Mouse (Mus musculus) forebrain, embryonic 10.5 days (tissue): ENCODE measurements around the gene Sox5. TPM values are rescaled to one million over a fixed set of nuclear protein-coding genes. Genes with fewer than 3 reads are reported as not detected.
A peak's percentile ranks its signal among the peaks of the same experiment; 100 is the strongest.
"Not testable (repeated sequence)": the region's sequence is repeated elsewhere in the genome, so short reads cannot be mapped to it uniquely, and the experiment has no call there.

Experiments used
- DNase-seq: peaks from one replicate; pipeline ENCODE4 v3.0.0-alpha.2; 2017; ENCODE audit warnings: low spot score; ENCODE audit errors: extremely low spot score
- H3K27ac ChIP-seq: fragments of 300-500 bp; sonication (generic); 2 replicates; pipeline ENCODE4 v1.5.1; 2016; ENCODE audit warnings: mild to moderate bottlenecking
- H3K27me3 ChIP-seq: fragments of 300-500 bp; sonication (generic); 2 replicates; pipeline ENCODE4 v1.6.1; 2016; ENCODE audit warnings: mild to moderate bottlenecking; ENCODE audit not compliant: poor library complexity, severe bottlenecking
- H3K36me3 ChIP-seq: fragments of 300-500 bp; sonication (generic); replicated peaks from 2 replicates; pipeline ENCODE4 v1.6.1; 2016; ENCODE audit warnings: mild to moderate bottlenecking, moderate library complexity
- H3K4me1 ChIP-seq: fragments of 300-500 bp; sonication (generic); 2 replicates; pipeline ENCODE4 v1.6.1; 2016
- H3K4me3 ChIP-seq: fragments of 300-500 bp; sonication (generic); 2 replicates; pipeline ENCODE4 v1.5.1; 2016; ENCODE audit warnings: mild to moderate bottlenecking, moderate library complexity
- H3K9me3 ChIP-seq: fragments of 300-500 bp; sonication (generic); 2 replicates; pipeline ENCODE4 v1.6.1; 2016; ENCODE audit warnings: mild to moderate bottlenecking, moderate library complexity
- WGBS: fragments of 180-500 bp; shearing (Covaris S2); methylation state at CpG from one replicate; pipeline ENCODE4 v1.1.7; 2016; 5-methylcytosine and 5-hydroxymethylcytosine counted together
- polyA plus RNA-seq: library from polyadenylated mRNA; unstranded; fragments of >200 nt; fragmentation: Nextera tagmentation; extraction: Ambion mirVana; gene quantifications from 2 replicates; pipeline ENCODE4 v1.2.1, GENCODE M21; 2016

Gene Sox5
- polyA plus RNA-seq, 1 experiment from 2014 or later, result 66.2 TPM

DNA sequence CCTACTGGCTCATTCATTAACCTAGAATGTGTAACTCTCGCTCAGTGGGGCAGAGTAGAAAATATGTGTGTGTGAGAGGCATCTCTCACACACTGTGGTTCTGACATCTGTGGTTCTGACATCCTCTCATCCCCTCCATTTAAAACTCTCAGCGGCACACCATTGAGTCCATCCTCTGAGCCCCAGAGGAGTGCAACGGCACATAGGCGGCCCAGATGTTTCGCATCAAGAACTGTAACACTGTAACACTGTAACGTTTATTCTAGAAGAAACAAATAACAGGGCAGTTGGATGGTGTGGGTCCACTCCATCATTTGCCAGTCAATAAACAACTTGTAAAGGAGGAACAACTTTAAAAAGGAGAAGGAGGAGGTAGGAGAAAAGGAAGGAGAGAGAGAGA, 479.0 kb downstream of the Sox5 start:
- no peaks in the 10 kb centered on the region for H3K36me3 ChIP-seq
- no peaks in the 10 kb centered on the region for H3K27me3 ChIP-seq
- no peak overlapping the region for H3K27ac ChIP-seq
- peaks cover 4% of the 10 kb centered on the region; the same call in 1 of the 2 replicates for H3K9me3 ChIP-seq
- peaks cover 27% of the 10 kb centered on the region for H3K4me1 ChIP-seq
- WGBS, result 89% methylated on average over 6 of the region's 6 CpGs
- H3K4me3 ChIP-seq, result no peak overlapping the region
- no peak for DNase-seq

DNA sequence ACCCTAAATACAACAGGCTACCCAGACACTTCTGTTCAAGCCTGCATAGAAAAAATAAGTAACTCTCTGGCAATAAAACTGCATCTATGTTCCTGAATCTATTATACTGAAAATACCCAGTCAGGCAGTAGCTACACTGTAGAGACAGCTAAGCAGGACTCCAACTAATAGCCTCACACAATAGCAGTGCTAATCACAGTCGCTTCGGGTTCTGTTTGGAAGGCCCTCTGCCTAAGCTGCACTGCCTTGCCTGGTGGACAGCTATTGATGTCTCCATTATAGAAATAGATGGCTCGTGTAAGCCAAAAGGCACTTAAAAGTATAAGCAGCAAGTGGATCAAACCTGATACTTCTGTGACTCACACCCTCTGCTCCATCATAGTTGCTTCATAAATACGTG, 480.7 kb downstream of the Sox5 start:
- 51% methylated on average over 4 of the region's 4 CpGs for WGBS
- Histone ChIP-seq H3K4me1 (peaks cover 20% of the 10 kb centered on the region), H3K27me3 (no peaks in the 10 kb centered on the region), H3K9me3 (peaks cover 5% of the 10 kb centered on the region; the same call in 1 of the 2 replicates), H3K4me3 (no peak overlapping the region), H3K27ac (no peak overlapping the region), H3K36me3 (no peaks in the 10 kb centered on the region)
- DNase-seq, result no peak

- Histone ChIP-seq H3K9me3 (peaks cover 15% of the 10 kb centered on the region; the same call in 1 of the 2 replicates), H3K4me3 (no peak overlapping the region), H3K27ac (no peak overlapping the region), H3K4me1 (peaks cover 20% of the 10 kb centered on the region), H3K36me3 (no peaks in the 10 kb centered on the region), H3K27me3 (no peaks in the 10 kb centered on the region)
- WGBS, result 83% methylated on average over 7 of the region's 7 CpGs
- no peak for DNase-seq
Observed at GRCm38 (mm10) chr6:144299503-144299858, 482.3 kb downstream of the Sox5 start.

DNA sequence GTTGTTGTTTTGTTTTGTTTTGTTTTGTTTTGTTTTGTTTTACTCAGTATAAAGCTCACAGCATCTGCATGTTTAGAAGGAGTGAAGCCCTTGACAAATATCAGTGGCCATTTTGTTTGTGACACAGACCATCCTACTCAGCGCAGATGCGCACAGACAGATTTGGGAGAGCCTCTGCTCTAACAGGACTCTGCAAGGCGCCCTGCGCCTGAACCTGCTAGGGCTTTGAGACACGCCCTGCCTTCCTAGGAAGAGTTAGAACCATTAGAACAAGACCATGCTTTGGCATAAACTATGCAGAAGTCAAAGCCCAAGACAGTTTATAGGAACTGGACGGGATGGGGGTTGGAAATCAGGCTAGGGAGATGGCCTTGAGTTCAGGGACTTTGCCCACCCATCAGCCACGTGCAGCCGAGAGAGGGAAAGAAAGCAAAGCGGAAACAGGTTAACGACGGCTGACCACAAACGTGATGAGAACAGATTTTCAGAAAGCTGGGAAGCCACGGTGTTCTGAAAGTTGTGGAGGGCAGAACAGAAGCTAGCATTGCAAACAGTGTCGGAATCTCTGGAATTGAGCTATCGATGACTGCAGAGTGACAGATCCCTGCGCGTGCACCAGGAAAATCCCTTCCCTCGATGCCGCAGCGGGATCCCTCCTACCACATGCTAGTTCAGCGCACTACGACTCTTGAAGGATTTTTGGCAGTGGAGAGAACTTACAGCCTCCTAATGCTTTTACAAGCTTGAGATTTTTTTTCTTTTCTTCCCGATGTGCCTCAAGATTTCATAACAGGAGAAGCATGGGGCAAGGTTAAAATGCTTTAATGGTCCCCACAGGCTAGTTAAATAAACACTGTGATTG, 482.9 kb downstream of the Sox5 start:
- WGBS, result 90% methylated on average over 23 of the region's 23 CpGs
- peaks cover 15% of the 10 kb centered on the region; the same call in 1 of the 2 replicates for H3K9me3 ChIP-seq
- DNase-seq, result no peak
- H3K27me3 ChIP-seq, result no peaks in the 10 kb centered on the region
- H3K27ac ChIP-seq, result no peak overlapping the region
- H3K4me1 ChIP-seq, result peaks cover 20% of the 10 kb centered on the region
- no peaks in the 10 kb centered on the region for H3K36me3 ChIP-seq
- no peak overlapping the region for H3K4me3 ChIP-seq

- H3K36me3 ChIP-seq, result no peaks in the 10 kb centered on the region
- H3K27me3 ChIP-seq, result no peaks in the 10 kb centered on the region
- 94% methylated on average over 5 of the region's 5 CpGs for WGBS
- no peak overlapping the region for H3K4me3 ChIP-seq
- H3K27ac ChIP-seq, result no peak overlapping the region
- peaks cover 15% of the 10 kb centered on the region; the same call in 1 of the 2 replicates for H3K9me3 ChIP-seq
- H3K4me1 ChIP-seq, result peaks cover 20% of the 10 kb centered on the region
- DNase-seq, result no peak
Observed at GRCm38 (mm10) chr6:144297846-144298245, 483.9 kb downstream of the Sox5 start.

- Histone ChIP-seq H3K4me3 (no peak overlapping the region), H3K4me1 (peaks cover 20% of the 10 kb centered on the region), H3K27me3 (no peaks in the 10 kb centered on the region), H3K36me3 (no peaks in the 10 kb centered on the region), H3K9me3 (peaks cover 11% of the 10 kb centered on the region; the same call in 1 of the 2 replicates), H3K27ac (no peak overlapping the region)
- no peak for DNase-seq
- WGBS, result 96% methylated on average over 1 of the region's 1 CpGs
Observed at GRCm38 (mm10) chr6:144297131-144297530, 484.6 kb downstream of the Sox5 start.

DNA sequence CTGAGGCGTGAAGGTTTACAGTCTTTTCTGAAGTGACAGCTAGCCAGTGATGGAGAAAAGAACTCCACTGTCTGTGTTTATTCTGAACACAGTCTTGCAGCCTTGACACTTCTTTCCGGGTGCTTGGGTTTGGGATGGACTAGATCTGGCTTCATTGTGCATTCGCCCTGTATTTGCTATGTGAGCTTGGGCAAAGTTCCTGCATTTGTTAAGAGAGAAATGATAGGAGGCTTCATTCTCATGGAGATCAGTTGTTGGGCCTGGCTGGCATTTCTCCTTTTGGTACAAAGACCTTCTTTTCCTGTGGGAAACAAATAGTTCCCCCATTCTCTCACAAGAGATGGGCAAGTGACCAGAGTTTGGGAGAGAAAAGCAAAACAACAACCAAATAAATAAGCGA, 490.3 kb downstream of the Sox5 start:
- Histone ChIP-seq H3K4me1 (no peaks in the 10 kb centered on the region), H3K36me3 (no peaks in the 10 kb centered on the region), H3K27ac (no peak overlapping the region), H3K9me3 (peaks cover 11% of the 10 kb centered on the region; the same call in 1 of the 2 replicates), H3K27me3 (no peaks in the 10 kb centered on the region), H3K4me3 (no peak overlapping the region)
- DNase-seq, result no peak
- 92% methylated on average over 4 of the region's 4 CpGs for WGBS

GRCm38 (mm10) chr6:144286122-144286521, 495.7 kb downstream of the Sox5 start:
- 90% methylated on average over 4 of the region's 4 CpGs for WGBS
- Histone ChIP-seq H3K27me3 (no peaks in the 10 kb centered on the region), H3K9me3 (peaks cover 12% of the 10 kb centered on the region; the same call in 1 of the 2 replicates), H3K27ac (no peak overlapping the region), H3K36me3 (no peaks in the 10 kb centered on the region), H3K4me3 (no peak overlapping the region), H3K4me1 (0 out of 2 replicates have a peak, but pooled peaks cover 6% of the 10 kb centered on the region)
- DNase-seq, result no peak

DNA sequence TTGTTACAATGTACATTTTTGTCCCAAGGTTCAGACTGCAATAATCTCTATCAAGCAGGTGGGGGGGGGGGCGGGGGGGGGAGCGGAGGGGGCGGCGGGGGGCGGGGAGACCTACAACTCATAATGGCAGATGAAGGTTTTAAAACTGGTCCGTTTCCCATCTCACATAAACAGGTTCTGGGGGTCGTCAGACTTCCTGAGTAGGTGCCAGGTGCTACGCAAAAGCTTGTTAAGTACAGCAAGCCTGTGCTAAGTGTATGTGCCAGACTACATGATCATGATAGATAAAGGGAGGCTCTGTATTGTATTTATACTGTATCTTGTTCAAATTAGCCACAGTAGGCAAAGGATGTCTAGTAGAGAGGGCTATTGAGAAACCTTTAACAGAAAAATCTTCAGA, 498.6 kb downstream of the Sox5 start:
- WGBS, result 64% methylated on average over 8 of the region's 8 CpGs
- Histone ChIP-seq H3K27me3 (no peaks in the 10 kb centered on the region), H3K27ac (no peak overlapping the region), H3K4me1 (0 out of 2 replicates have a peak, but pooled peaks cover 6% of the 10 kb centered on the region), H3K4me3 (no peak overlapping the region), H3K9me3 (peaks cover 12% of the 10 kb centered on the region; the same call in 1 of the 2 replicates), H3K36me3 (no peaks in the 10 kb centered on the region)
- no peak for DNase-seq

GRCm38 (mm10) chr6:144282756-144283155, 499.0 kb downstream of the Sox5 start:
- Histone ChIP-seq H3K4me3 (no peak overlapping the region), H3K36me3 (no peaks in the 10 kb centered on the region), H3K9me3 (peaks cover 12% of the 10 kb centered on the region; the same call in 1 of the 2 replicates), H3K27me3 (no peaks in the 10 kb centered on the region), H3K4me1 (0 out of 2 replicates have a peak, but pooled peaks cover 6% of the 10 kb centered on the region), H3K27ac (no peak overlapping the region)
- 87% methylated on average over 12 of the region's 12 CpGs for WGBS
- DNase-seq, result no peak

DNA sequence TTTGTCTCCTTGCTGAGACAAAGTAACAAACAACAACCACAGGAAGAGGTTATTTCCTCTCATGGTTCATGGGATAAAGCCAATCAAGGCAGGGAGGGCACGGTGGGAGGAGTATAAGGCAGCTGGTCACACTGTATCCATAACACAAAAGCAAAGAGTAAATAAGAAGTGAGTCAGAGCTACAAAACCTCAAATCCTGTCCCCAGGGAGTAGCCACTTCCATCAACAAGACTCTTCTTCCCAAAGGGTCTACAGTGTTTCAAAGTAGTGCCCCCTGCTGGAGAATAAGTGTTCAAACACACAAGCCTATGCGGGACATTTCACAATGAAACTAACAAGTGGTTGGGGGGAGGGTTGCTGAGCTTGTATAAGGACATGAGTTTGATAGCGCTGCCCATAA, 500.1 kb downstream of the Sox5 start:
- WGBS, result 94% methylated on average over 3 of the region's 3 CpGs
- H3K4me3 ChIP-seq, result no peak overlapping the region
- H3K36me3 ChIP-seq, result no peaks in the 10 kb centered on the region
- 0 out of 2 replicates have a peak, but pooled peaks cover 6% of the 10 kb centered on the region for H3K4me1 ChIP-seq
- DNase-seq, result no peak
- no peak overlapping the region for H3K27ac ChIP-seq
- no peaks in the 10 kb centered on the region for H3K27me3 ChIP-seq
- H3K9me3 ChIP-seq, result peaks cover 12% of the 10 kb centered on the region; the same call in 1 of the 2 replicates

GRCm38 (mm10) chr6:144278505-144279053, 503.2 kb downstream of the Sox5 start:
- no peaks in the 10 kb centered on the region for H3K36me3 ChIP-seq
- H3K27me3 ChIP-seq, result no peaks in the 10 kb centered on the region
- no peak for DNase-seq
- WGBS, result 88% methylated on average over 13 of the region's 13 CpGs
- peaks cover 5% of the 10 kb centered on the region for H3K4me1 ChIP-seq
- H3K9me3 ChIP-seq, result peaks cover 17% of the 10 kb centered on the region; the same call in 1 of the 2 replicates
- no peak overlapping the region for H3K4me3 ChIP-seq
- no peak overlapping the region for H3K27ac ChIP-seq

GRCm38 (mm10) chr6:144273425-144273824, 508.4 kb downstream of the Sox5 start:
- H3K27me3 ChIP-seq, H3K36me3 ChIP-seq, H3K4me3 ChIP-seq, H3K9me3 ChIP-seq, DNase-seq: not testable (repeated sequence)
- H3K27ac ChIP-seq, result peak overlapping the region; percentile 65
- peaks cover 14% of the 10 kb centered on the region for H3K4me1 ChIP-seq
- 8% methylated on average over 4 of the region's 4 CpGs for WGBS
